Mouse (Mus musculus): ENCODE results near the gene 1700030K09Rik. TPM values are rescaled to one million over a fixed set of nuclear protein-coding genes. Genes with fewer than 3 reads are reported as not detected.

Gene 1700030K09Rik
- polyA plus RNA-seq, 1 experiment from 2014 or later = 14.3 TPM

- 75% methylated on average over 2 of the region's 2 CpGs for WGBS
- H3K9me3 ChIP-seq = no peaks in the 10 kb centered on the region
- peaks cover 21% of the 10 kb centered on the region; the same call in 1 of the 2 replicates for H3K4me1 ChIP-seq
- no peak overlapping the region for H3K27ac ChIP-seq
- no peaks in the 10 kb centered on the region for H3K27me3 ChIP-seq (ENCODE audit: poor library complexity, severe bottlenecking)
- peaks cover 78% of the 10 kb centered on the region for H3K36me3 ChIP-seq (replicated peaks)
- no peak for DNase-seq (ENCODE audit: extremely low spot score, low spot score)
- no peak overlapping the region for H3K4me3 ChIP-seq
These were observed 56.0 kb downstream of the 1700030K09Rik start for GRCm38 (mm10) chr8:72499521-72500284.

GRCm38 (mm10) chr8:72500521-72500931 is 56.8 kb downstream of the 1700030K09Rik start:
- H3K9me3 ChIP-seq = no peaks in the 10 kb centered on the region
- H3K36me3 ChIP-seq (replicated peaks) = peaks cover 70% of the 10 kb centered on the region
- peaks cover 12% of the 10 kb centered on the region; the same call in 1 of the 2 replicates for H3K4me1 ChIP-seq
- H3K27ac ChIP-seq = no peak overlapping the region
- no peak overlapping the region for H3K4me3 ChIP-seq
- H3K27me3 ChIP-seq (ENCODE audit: poor library complexity, severe bottlenecking) = no peaks in the 10 kb centered on the region
- DNase-seq (ENCODE audit: extremely low spot score, low spot score) = no peak
- WGBS = 94% methylated on average over 1 of the region's 1 CpGs

- H3K4me1 ChIP-seq = no peaks in the 10 kb centered on the region
- no peak for DNase-seq (ENCODE audit: extremely low spot score, low spot score)
- no peaks in the 10 kb centered on the region for H3K27me3 ChIP-seq (ENCODE audit: poor library complexity, severe bottlenecking)
- no peak overlapping the region for H3K27ac ChIP-seq
- peaks cover 33% of the 10 kb centered on the region for H3K36me3 ChIP-seq (replicated peaks)
- no peak overlapping the region for H3K4me3 ChIP-seq
- no peaks in the 10 kb centered on the region for H3K9me3 ChIP-seq
These were observed 60.5 kb downstream of the 1700030K09Rik start for GRCm38 (mm10) chr8:72504137-72504536.

- Histone ChIP-seq H3K4me1 (no peaks in the 10 kb centered on the region), H3K27ac (no peak overlapping the region), H3K27me3 (ENCODE audit: poor library complexity, severe bottlenecking) (no peaks in the 10 kb centered on the region), H3K9me3 (no peaks in the 10 kb centered on the region), H3K36me3 (replicated peaks) (peaks cover 27% of the 10 kb centered on the region), H3K4me3 (no peak overlapping the region)
- no peak for DNase-seq (ENCODE audit: extremely low spot score, low spot score)
These were observed 61.1 kb downstream of the 1700030K09Rik start for GRCm38 (mm10) chr8:72504637-72505314.

GRCm38 (mm10) chr8:72507505-72507904 is 63.8 kb downstream of the 1700030K09Rik start:
- no peak overlapping the region for H3K4me3 ChIP-seq
- H3K4me1 ChIP-seq = no peaks in the 10 kb centered on the region
- WGBS = 92% methylated on average over 1 of the region's 1 CpGs
- no peak overlapping the region for H3K27ac ChIP-seq
- no peaks in the 10 kb centered on the region for H3K9me3 ChIP-seq
- no peak for DNase-seq (ENCODE audit: extremely low spot score, low spot score)
- H3K36me3 ChIP-seq (replicated peaks) = peaks cover 17% of the 10 kb centered on the region
- no peaks in the 10 kb centered on the region for H3K27me3 ChIP-seq (ENCODE audit: poor library complexity, severe bottlenecking)

Small RNAs within 50 kb of the gene (microRNA-seq; reads per million reads assigned to microRNA genes)
- gene Mir7068 = 2.1 reads per million

Other genes with a start within 250 kb of the 1700030K09Rik start
- not detected in 2 replicates for gene Cib3, start 231.0 kb upstream of the 1700030K09Rik start, polyA plus RNA-seq (2016; fragmentation: Nextera tagmentation; extraction: Ambion mirVana)
- gene Gm11034, start 230.2 kb upstream of the 1700030K09Rik start, polyA plus RNA-seq (2016; fragmentation: Nextera tagmentation; extraction: Ambion mirVana) = not detected in 2 replicates
- 77.6 and 80.0 TPM in 2 replicates for gene Fam32a, start 224.2 kb upstream of the 1700030K09Rik start, polyA plus RNA-seq (2016; fragmentation: Nextera tagmentation; extraction: Ambion mirVana)
- gene Ap1m1, start 203.9 kb upstream of the 1700030K09Rik start, polyA plus RNA-seq (2016; fragmentation: Nextera tagmentation; extraction: Ambion mirVana) = 181 and 183 TPM in 2 replicates
- gene Gm10282, start 138.6 kb upstream of the 1700030K09Rik start, polyA plus RNA-seq (2016; fragmentation: Nextera tagmentation; extraction: Ambion mirVana) = 36.7 and 41.7 TPM in 2 replicates
- 2.6 and 3.0 TPM in 2 replicates for gene Klf2, start 124.8 kb upstream of the 1700030K09Rik start, polyA plus RNA-seq (2016; fragmentation: Nextera tagmentation; extraction: Ambion mirVana)
- 72.9 and 74.3 TPM in 2 replicates for gene Eps15l1, start 22.4 kb upstream of the 1700030K09Rik start, polyA plus RNA-seq (2016; fragmentation: Nextera tagmentation; extraction: Ambion mirVana)
- 1.1 and 1.5 TPM in 2 replicates for gene Calr3, start within 50 bp of the 1700030K09Rik start, polyA plus RNA-seq (2016; fragmentation: Nextera tagmentation; extraction: Ambion mirVana)
- gene Cherp, start 31.3 kb downstream of the 1700030K09Rik start, polyA plus RNA-seq (2016; fragmentation: Nextera tagmentation; extraction: Ambion mirVana) = 108 and 114 TPM in 2 replicates
- 14.0 and 15.3 TPM in 2 replicates for gene Slc35e1, start 48.7 kb downstream of the 1700030K09Rik start, polyA plus RNA-seq (2016; fragmentation: Nextera tagmentation; extraction: Ambion mirVana)
- gene Med26, start 104.4 kb downstream of the 1700030K09Rik start, polyA plus RNA-seq (2016; fragmentation: Nextera tagmentation; extraction: Ambion mirVana) = 19.4 and 20.1 TPM in 2 replicates
- 105 and 106 TPM in 2 replicates for gene Smim7, start 127.2 kb downstream of the 1700030K09Rik start, polyA plus RNA-seq (2016; fragmentation: Nextera tagmentation; extraction: Ambion mirVana)
- gene Tmem38a, start 128.2 kb downstream of the 1700030K09Rik start, polyA plus RNA-seq (2016; fragmentation: Nextera tagmentation; extraction: Ambion mirVana) = 8.6 and 10.4 TPM in 2 replicates
- gene Nwd1, start 202.8 kb downstream of the 1700030K09Rik start, polyA plus RNA-seq (2016; fragmentation: Nextera tagmentation; extraction: Ambion mirVana) = 0.07 TPM in 1 of 2 replicates, not detected in the other

All from forebrain, embryonic 10.5 days (tissue).